Mouse (Mus musculus): ENCODE results near the gene Olfr902. TPM values are rescaled to one million over a fixed set of nuclear protein-coding genes. Genes with fewer than 3 reads are reported as not detected.

Gene Olfr902
- not detected in 2 replicates for polyA plus RNA-seq (2015; fragmentation: Nextera tagmentation; extraction: Ambion mirVana)

DNA sequence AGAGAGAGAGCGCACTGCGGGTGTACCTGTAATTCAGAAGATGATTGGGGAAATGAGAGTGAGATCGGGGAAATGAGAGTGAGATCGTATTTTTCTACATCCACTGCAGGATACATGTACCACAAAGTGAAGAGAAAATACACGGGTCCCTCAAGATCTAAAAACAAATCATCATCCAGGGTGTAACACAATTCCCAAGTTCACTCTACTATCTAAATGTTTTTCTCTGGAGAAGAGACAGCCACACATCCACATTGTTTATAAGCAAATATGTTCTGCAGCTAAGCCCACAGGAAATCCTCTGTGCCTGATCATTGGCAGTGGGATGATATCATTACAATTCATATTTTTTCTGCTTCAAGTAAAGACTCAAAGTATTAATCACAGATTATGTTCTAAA, at the start of gene Olfr902:
Gene Olfr902 (plus strand): TSS at position 301 of the 400 bp plus-strand sequence.

DNA sequence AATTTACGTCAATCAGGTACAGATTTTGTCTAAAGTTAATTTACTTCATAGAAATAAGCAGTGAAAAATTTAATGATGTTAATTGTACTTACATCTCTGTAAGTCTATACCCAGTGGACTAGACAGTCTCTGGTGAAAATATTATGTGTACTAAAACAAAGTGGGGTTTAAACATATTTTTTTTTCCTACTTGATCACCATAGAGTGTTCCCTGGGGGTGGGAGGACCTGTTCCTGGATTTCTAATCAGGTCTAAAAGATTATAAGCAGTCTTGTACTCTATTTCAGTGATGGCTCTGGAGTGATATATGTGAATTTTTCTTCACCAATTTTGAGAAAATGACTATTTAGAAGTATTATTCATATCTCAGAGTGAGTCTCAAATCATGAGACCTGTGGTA, 46.1 kb upstream of the Olfr902 start, which contains the start of gene Olfr147:
Gene Olfr147 (plus strand): TSS at position 301 of the 400 bp plus-strand sequence.

DNA sequence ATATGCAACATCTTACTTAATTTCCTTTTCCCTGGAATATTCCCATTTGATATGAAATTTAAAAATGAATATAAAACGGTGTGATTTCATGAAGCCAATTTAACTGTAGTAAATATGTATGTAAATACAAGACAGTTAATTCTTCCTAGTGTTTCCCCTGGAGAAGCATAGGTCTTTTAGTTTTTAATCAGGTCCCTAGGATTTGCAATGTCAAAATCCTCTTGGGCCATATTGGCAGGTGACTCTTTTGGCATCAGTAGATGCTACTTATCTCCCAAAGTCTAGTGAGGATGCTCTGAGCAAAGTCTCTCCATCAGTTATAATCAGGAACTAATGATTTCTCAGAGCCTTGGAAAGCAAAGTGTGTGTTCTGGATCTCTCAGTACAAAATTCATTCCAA, 18.3 kb upstream of the Olfr902 start, which contains the start of gene Olfr901:
Gene Olfr901 (plus strand): TSS at position 301 of the 400 bp plus-strand sequence.

DNA sequence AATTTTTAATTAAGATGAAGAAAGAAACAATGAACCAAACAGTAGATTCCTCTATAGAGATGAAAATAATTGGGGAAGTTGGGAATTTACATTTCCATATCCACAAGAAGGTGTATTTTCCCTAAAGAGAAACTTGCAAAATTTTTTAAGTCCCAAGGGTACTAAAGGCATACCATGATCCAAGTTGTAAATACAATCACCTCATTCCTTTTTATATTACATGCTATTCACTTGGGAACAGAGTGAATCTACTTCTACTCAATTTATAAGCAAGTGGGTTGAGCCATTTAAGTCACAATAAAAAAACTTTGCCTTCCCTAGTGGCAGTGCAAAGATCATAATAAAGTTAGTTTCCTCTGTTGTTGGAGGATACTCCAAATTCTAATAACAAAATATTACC, 15.4 kb downstream of the Olfr902 start, which contains the start of gene Olfr904:
Gene Olfr904 (plus strand): TSS at position 301 of the 400 bp plus-strand sequence.

DNA sequence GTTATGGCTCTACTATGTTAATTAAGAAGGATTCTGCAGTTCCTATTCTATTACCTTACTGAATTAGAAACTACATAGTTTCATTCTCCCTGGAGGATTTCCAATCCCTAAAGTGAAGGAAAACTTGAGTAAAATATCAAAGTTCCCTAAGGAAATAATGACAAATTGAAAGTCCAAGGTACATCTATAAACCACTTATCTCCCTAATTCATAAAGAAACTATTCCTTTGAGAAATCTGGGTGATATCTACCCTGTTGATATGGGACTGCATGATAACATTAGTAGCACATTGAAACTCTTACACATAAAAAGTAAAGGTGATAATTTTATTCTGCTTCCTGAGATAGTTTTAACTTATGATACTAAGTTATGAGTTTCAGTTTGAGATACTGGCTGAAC, 23.4 kb downstream of the Olfr902 start, which contains the start of gene Olfr905:
Gene Olfr905 (plus strand): TSS at position 301 of the 400 bp plus-strand sequence.

DNA sequence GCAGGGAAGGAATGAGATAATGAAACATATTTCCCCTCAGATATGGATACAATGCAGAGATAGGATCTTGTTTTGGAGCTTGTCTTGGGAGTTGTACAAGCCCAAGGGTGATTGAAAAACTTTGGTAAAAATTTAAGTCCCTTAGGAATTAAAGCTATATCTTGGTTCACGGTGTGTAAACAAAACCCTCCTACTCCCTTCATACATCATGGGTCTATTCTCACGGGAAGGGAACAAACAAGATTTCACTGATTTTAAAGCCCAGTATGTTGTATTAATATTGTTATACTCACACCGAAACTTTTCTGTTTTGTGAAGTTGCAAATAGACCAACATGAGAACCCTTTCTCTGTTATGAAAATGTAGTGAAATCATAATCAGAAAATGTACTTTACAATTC, 39.3 kb downstream of the Olfr902 start, which contains the start of gene Olfr906:
Gene Olfr906 (plus strand): TSS at position 301 of the 400 bp plus-strand sequence.

DNA sequence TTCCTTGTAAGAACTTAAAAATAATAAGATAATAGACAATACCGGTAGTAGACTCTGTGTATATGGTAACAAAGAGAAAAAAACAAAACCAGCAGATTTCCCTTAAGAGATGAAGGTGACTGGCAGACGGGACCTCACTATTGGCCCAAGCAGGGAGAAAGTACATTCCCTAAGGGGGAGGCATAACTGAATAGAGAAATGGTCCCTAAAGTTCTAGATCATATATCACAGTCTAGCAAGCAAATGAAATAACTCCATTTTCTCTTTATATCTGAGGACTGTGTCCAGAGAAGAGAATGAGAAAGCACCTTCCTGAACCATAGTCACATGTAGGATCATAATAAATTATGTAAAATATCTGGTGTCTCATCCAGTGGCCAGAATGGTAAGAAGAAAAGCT, 48.0 kb downstream of the Olfr902 start, which contains the start of gene Olfr907:
Gene Olfr907 (plus strand): TSS at position 301 of the 400 bp plus-strand sequence.

Other genes starting within 250 kb of the Olfr902 start
- gene Olfr893, start 239.3 kb upstream of the Olfr902 start, polyA plus RNA-seq (2015; fragmentation: Nextera tagmentation; extraction: Ambion mirVana): not detected in 2 replicates
- not detected in 2 replicates for gene Olfr894, start 229.6 kb upstream of the Olfr902 start, polyA plus RNA-seq (2015; fragmentation: Nextera tagmentation; extraction: Ambion mirVana)
- not detected in 2 replicates for gene Olfr143, start 194.9 kb upstream of the Olfr902 start, polyA plus RNA-seq (2015; fragmentation: Nextera tagmentation; extraction: Ambion mirVana)
- not detected in 2 replicates for gene Olfr895, start 179.8 kb upstream of the Olfr902 start, polyA plus RNA-seq (2015; fragmentation: Nextera tagmentation; extraction: Ambion mirVana)
- not detected in 2 replicates for gene Olfr896-ps1, start 156.5 kb upstream of the Olfr902 start, polyA plus RNA-seq (2015; fragmentation: Nextera tagmentation; extraction: Ambion mirVana)
- not detected in 2 replicates for gene Olfr25, start 118.6 kb upstream of the Olfr902 start, polyA plus RNA-seq (2015; fragmentation: Nextera tagmentation; extraction: Ambion mirVana)
- not detected in 2 replicates for gene Olfr898, start 99.2 kb upstream of the Olfr902 start, polyA plus RNA-seq (2015; fragmentation: Nextera tagmentation; extraction: Ambion mirVana)
- gene Olfr250, start 80.8 kb upstream of the Olfr902 start, polyA plus RNA-seq (2015; fragmentation: Nextera tagmentation; extraction: Ambion mirVana): not detected in 2 replicates
- gene Olfr251, start 70.6 kb upstream of the Olfr902 start, polyA plus RNA-seq (2015; fragmentation: Nextera tagmentation; extraction: Ambion mirVana): not detected in 2 replicates
- gene Olfr147, start 46.0 kb upstream of the Olfr902 start, polyA plus RNA-seq (2015; fragmentation: Nextera tagmentation; extraction: Ambion mirVana): not detected in 2 replicates
- not detected in 2 replicates for gene Olfr901, start 18.2 kb upstream of the Olfr902 start, polyA plus RNA-seq (2015; fragmentation: Nextera tagmentation; extraction: Ambion mirVana)
- not detected in 2 replicates for gene Olfr904, start 15.5 kb downstream of the Olfr902 start, polyA plus RNA-seq (2015; fragmentation: Nextera tagmentation; extraction: Ambion mirVana)
- gene Olfr905, start 23.5 kb downstream of the Olfr902 start, polyA plus RNA-seq (2015; fragmentation: Nextera tagmentation; extraction: Ambion mirVana): not detected in 2 replicates
- gene Olfr906, start 39.4 kb downstream of the Olfr902 start, polyA plus RNA-seq (2015; fragmentation: Nextera tagmentation; extraction: Ambion mirVana): not detected in 2 replicates
- not detected in 2 replicates for gene Olfr907, start 48.1 kb downstream of the Olfr902 start, polyA plus RNA-seq (2015; fragmentation: Nextera tagmentation; extraction: Ambion mirVana)
- not detected in 2 replicates for gene Olfr911-ps1, start 73.9 kb downstream of the Olfr902 start, polyA plus RNA-seq (2015; fragmentation: Nextera tagmentation; extraction: Ambion mirVana)
- gene Olfr910, start 90.2 kb downstream of the Olfr902 start, polyA plus RNA-seq (2015; fragmentation: Nextera tagmentation; extraction: Ambion mirVana): not detected in 2 replicates
- gene Olfr912, start 132.5 kb downstream of the Olfr902 start, polyA plus RNA-seq (2015; fragmentation: Nextera tagmentation; extraction: Ambion mirVana): not detected in 2 replicates
- not detected in 2 replicates for gene Olfr913, start 145.1 kb downstream of the Olfr902 start, polyA plus RNA-seq (2015; fragmentation: Nextera tagmentation; extraction: Ambion mirVana)
- gene Olfr914, start 157.4 kb downstream of the Olfr902 start, polyA plus RNA-seq (2015; fragmentation: Nextera tagmentation; extraction: Ambion mirVana): not detected in 2 replicates
- not detected in 2 replicates for gene Olfr916, start 212.2 kb downstream of the Olfr902 start, polyA plus RNA-seq (2015; fragmentation: Nextera tagmentation; extraction: Ambion mirVana)
- gene Olfr917, start 218.2 kb downstream of the Olfr902 start, polyA plus RNA-seq (2015; fragmentation: Nextera tagmentation; extraction: Ambion mirVana): not detected in 2 replicates
- not detected in 2 replicates for gene Olfr918, start 226.9 kb downstream of the Olfr902 start, polyA plus RNA-seq (2015; fragmentation: Nextera tagmentation; extraction: Ambion mirVana)